Mouse (Mus musculus) embryonic fibroblast, embryonic 13.5 days (primary cell): ENCODE data around the gene Ctnna2.

Experiments used
- CTCF ChIP-seq: IDR thresholded peaks from 2 replicates; pipeline ENCODE4 v1.5.1; 2011; ENCODE audit warnings: mild to moderate bottlenecking, control low read depth, low read length, moderate library complexity, borderline replicate concordance; ENCODE audit not compliant: insufficient read depth
- POLR2A ChIP-seq: IDR thresholded peaks from 2 replicates; pipeline ENCODE4 v1.6.1; 2011; ENCODE audit warnings: low read depth, mild to moderate bottlenecking, control low read depth, low read length, moderate library complexity

GRCm38 (mm10) chr6:77743651-77744050, 235.8 kb downstream of the Ctnna2 start:
- TF ChIP-seq POLR2A (no peak), CTCF (no peak)
